Mouse (Mus musculus) neural tube, embryonic 11.5 days (tissue): Measurements from ENCODE around the gene Col6a2. TPM values are rescaled to one million over a fixed set of nuclear protein-coding genes. Genes with fewer than 3 reads are reported as not detected.

Experiments
- ATAC-seq: fragments of 200-750 bp; cut with Nextera tagmentation; 2 replicates; pipeline ENCODE4 v1.8.0; 2017; ENCODE audit warnings: moderate number of reproducible peaks, mild to moderate bottlenecking, moderate TSS enrichment, moderate library complexity; ENCODE audit not compliant: insufficient read depth, low FRiP score, low TSS enrichment
- DNase-seq: peaks from one replicate; pipeline ENCODE4 v3.0.0-alpha.2; 2015; ENCODE audit warnings: low spot score
- H3K27ac ChIP-seq: fragments of 300-500 bp; sonication (generic); 2 replicates; pipeline ENCODE4 v1.5.1; 2014; ENCODE audit warnings: low read depth, mild to moderate bottlenecking, low read length
- H3K27me3 ChIP-seq: fragments of 300-500 bp; sonication (generic); 2 replicates; pipeline ENCODE4 v1.6.1; 2014; ENCODE audit warnings: mild to moderate bottlenecking, low read length, mixed read lengths; ENCODE audit not compliant: control insufficient read depth, insufficient read depth
- H3K36me3 ChIP-seq: fragments of 300-500 bp; sonication (generic); 2 replicates; pipeline ENCODE4 v1.6.1; 2014; ENCODE audit warnings: mild to moderate bottlenecking, low read length, moderate library complexity, mixed read lengths; ENCODE audit not compliant: control insufficient read depth, insufficient read depth
- H3K4me1 ChIP-seq: fragments of 300-500 bp; sonication (generic); 2 replicates; pipeline ENCODE4 v1.6.1; 2014; ENCODE audit warnings: low read length, mixed read lengths; ENCODE audit not compliant: control insufficient read depth, insufficient read depth
- H3K4me2 ChIP-seq: fragments of 300-500 bp; sonication (generic); 2 replicates; pipeline ENCODE4 v1.6.1; 2014; ENCODE audit warnings: low read depth, mild to moderate bottlenecking, moderate library complexity
- H3K4me3 ChIP-seq: fragments of 300-500 bp; sonication (generic); 2 replicates; pipeline ENCODE4 v1.5.1; 2014; ENCODE audit warnings: low read depth, low read length
- H3K9ac ChIP-seq: fragments of 300-500 bp; sonication (generic); 2 replicates; pipeline ENCODE4 v1.6.1; 2014; ENCODE audit warnings: mild to moderate bottlenecking, low read length
- H3K9me3 ChIP-seq: fragments of 300-500 bp; sonication (generic); 2 replicates; pipeline ENCODE4 v1.6.1; 2016; ENCODE audit warnings: low read length; ENCODE audit not compliant: control insufficient read depth
- WGBS: fragments of 180-500 bp; shearing (Covaris S2); extraction: QIAGEN DNeasy Blood & Tissue Kit; methylation state at CpG from one replicate; pipeline ENCODE4 v1.1.7; 2014; 5-methylcytosine and 5-hydroxymethylcytosine counted together
- polyA plus RNA-seq: library from polyadenylated mRNA; unstranded; fragments of >200 nt; fragmentation: Nextera tagmentation; extraction: Ambion mirVana; gene quantifications from 2 replicates; pipeline ENCODE4 v1.2.1, GENCODE M21; 2014

The Col6a2 gene
- polyA plus RNA-seq, 1 experiment from 2014 or later, result 10.3 TPM

DNA sequence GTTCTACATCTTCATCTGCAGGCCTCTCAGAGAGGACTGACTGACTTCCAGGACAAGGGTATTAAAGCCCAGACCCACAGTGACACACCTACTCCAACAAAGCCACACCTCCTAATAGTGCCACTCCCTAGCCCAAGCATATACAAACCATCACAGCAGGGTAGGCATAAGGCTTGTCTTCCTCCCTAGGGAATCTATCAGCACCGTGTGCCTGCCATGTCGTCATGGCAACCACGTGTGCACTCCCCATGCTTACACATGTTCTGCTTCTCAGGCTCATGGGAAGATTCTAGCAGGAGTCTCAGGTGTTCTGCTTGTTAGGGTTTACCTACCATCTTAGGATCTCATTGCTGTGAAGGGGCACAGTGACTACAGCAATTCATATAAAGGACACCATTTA lies 71.9 kb downstream of the Col6a2 start:
- H3K36me3 ChIP-seq, result peaks cover 30% of the 10 kb centered on the region
- H3K27me3 ChIP-seq, result no peaks in the 10 kb centered on the region
- DNase-seq (no peak), ATAC-seq (no peak)
- H3K9me3 ChIP-seq, result no peaks in the 10 kb centered on the region
- no peak overlapping the region for H3K9ac ChIP-seq
- H3K27ac ChIP-seq, result no peak overlapping the region
- H3K4me1 ChIP-seq, result no peaks in the 10 kb centered on the region
- WGBS, result 84% methylated on average over 3 of the region's 3 CpGs
- no peak overlapping the region for H3K4me2 ChIP-seq
- no peak overlapping the region for H3K4me3 ChIP-seq

DNA sequence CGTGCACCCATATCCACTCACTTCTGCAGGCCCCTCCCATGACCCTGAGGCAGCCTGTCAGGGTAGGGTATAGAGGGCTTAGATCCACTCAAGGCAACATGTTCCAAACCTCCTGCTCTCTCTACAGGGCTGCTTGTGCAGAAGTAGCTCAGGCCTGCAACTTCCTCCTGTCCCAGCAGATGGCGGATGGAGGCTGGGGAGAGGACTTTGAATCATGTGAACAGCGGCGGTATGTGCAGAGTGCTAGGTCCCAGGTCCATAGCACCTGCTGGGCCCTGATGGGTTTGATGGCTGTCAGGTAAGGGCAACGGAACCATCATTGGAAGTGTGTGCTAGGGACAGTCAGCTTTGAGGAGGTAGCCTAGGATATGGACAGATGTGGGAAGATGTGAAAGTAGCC lies 73.0 kb downstream of the Col6a2 start:
- peaks cover 30% of the 10 kb centered on the region for H3K36me3 ChIP-seq
- ATAC-seq (no peak), DNase-seq (no peak)
- H3K4me3 ChIP-seq, result no peak overlapping the region
- 90% methylated on average over 5 of the region's 5 CpGs for WGBS
- no peaks in the 10 kb centered on the region for H3K27me3 ChIP-seq
- H3K4me2 ChIP-seq, result no peak overlapping the region
- no peak overlapping the region for H3K27ac ChIP-seq
- H3K9me3 ChIP-seq, result no peaks in the 10 kb centered on the region
- H3K9ac ChIP-seq, result no peak overlapping the region
- no peaks in the 10 kb centered on the region for H3K4me1 ChIP-seq

DNA sequence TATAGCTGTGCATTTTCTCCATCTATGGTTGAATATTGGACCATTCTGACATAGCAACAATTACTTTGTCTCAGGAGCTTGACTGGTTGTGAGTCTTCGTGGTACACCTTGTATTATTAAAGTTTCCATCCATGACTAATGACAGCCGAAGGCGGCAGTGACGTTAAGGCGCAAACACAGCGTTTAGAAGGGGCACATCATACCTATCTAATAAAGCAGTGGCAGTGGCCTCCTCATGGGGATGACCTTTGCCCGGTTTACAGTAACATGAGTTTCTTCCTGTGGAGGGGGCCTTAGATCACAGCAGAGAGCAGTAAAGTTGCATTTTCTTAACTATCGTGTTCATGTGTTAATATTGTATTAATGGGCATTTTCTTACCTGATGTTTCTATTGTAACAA lies 75.2 kb downstream of the Col6a2 start:
- Histone ChIP-seq H3K4me3 (no peak overlapping the region), H3K9me3 (no peaks in the 10 kb centered on the region), H3K9ac (no peak overlapping the region), H3K27me3 (no peaks in the 10 kb centered on the region), H3K36me3 (peaks cover 34% of the 10 kb centered on the region), H3K27ac (no peak overlapping the region), H3K4me2 (no peak overlapping the region), H3K4me1 (no peaks in the 10 kb centered on the region)
- DNase-seq (no peak), ATAC-seq (no peak)
- WGBS, result 92% methylated on average over 8 of the region's 8 CpGs

DNA sequence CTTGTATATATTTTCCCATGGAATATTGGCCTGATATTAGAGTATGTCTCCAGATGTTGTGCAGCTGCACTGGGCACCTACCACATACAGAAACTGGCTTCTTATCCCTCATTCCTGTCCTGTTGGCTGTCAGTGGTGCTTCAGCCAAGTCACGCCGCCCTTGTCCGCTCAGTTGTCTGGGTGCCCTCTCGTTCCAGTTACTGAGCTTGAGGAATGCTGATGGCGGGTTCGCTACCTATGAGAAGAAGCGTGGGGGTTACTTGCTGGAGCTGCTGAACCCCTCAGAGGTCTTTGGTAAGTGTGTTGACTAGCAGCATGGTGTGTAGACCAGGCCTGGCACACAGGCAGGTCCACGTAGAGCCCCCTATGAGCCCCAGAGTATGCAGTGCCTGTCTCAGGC lies 76.9 kb downstream of the Col6a2 start:
- no peak for ATAC-seq
- no peak for DNase-seq

More for the DNA sequence above, 76.9 kb downstream of the Col6a2 start:
- WGBS, result 91% methylated on average over 8 of the region's 8 CpGs
- H3K4me2 ChIP-seq, result no peak overlapping the region
- H3K4me1 ChIP-seq, result no peaks in the 10 kb centered on the region
- H3K36me3 ChIP-seq, result peaks cover 34% of the 10 kb centered on the region
- no peak overlapping the region for H3K4me3 ChIP-seq
- H3K9me3 ChIP-seq, result no peaks in the 10 kb centered on the region
- H3K9ac ChIP-seq, result no peak overlapping the region
- no peaks in the 10 kb centered on the region for H3K27me3 ChIP-seq
- no peak overlapping the region for H3K27ac ChIP-seq

Other genes starting within 250 kb of the Col6a2 start
- not detected in 2 replicates for gene AC141477.1, start 183.2 kb downstream of the Col6a2 start, polyA plus RNA-seq
- 15.6 and 16.9 TPM in 2 replicates for gene Pcnt, start 180.8 kb downstream of the Col6a2 start, polyA plus RNA-seq
- not detected in 2 replicates for gene 2610028H24Rik, start 174.5 kb downstream of the Col6a2 start, polyA plus RNA-seq
- gene Mcm3ap, start 154.7 kb downstream of the Col6a2 start, polyA plus RNA-seq, result 75.1 and 79.7 TPM in 2 replicates
- 5.6 and 5.9 TPM in 2 replicates for gene Ybey, start 154.5 kb downstream of the Col6a2 start, polyA plus RNA-seq
- 47.9 and 60.9 TPM in 2 replicates for gene Lss, start 92.0 kb downstream of the Col6a2 start, polyA plus RNA-seq
- gene Spatc1l, start 61.4 kb downstream of the Col6a2 start, polyA plus RNA-seq, result not detected in 2 replicates
- gene Ftcd, start 48.0 kb downstream of the Col6a2 start, polyA plus RNA-seq, result not detected in 2 replicates
- 12.6 and 13.2 TPM in 2 replicates for gene Col6a1, start 102.5 kb upstream of the Col6a2 start, polyA plus RNA-seq